Mouse (Mus musculus) left cerebral cortex, postnatal 36 days (tissue): ENCODE data around the gene Olfr1360. TPM values are rescaled to one million over a fixed set of nuclear protein-coding genes. Genes with fewer than 3 reads are reported as not detected.
A peak's percentile ranks its signal among the peaks of the same experiment; 100 is the strongest.

Experiments used
- DNase-seq, 2 experiments: peaks; one replicate each; pipeline ENCODE4 v3.0.0; 2021 to 2022; ENCODE audit warnings: low spot score in 2 of 2, mixed read lengths in 1 of 2
- intact Hi-C: fragments of 180-260 bp; cut with DNase I; formaldehyde crosslinking; loops from one replicate; pipeline ENCODE4 v1.15.1; 2025
- microRNA-seq: library from miRNA; unstranded; fragments of <30 nt; microRNA quantifications from one replicate; pipeline ENCODE4 v1.2.0, GENCODE M21; 2022
- total RNA-seq, 2 experiments: library from RNA; stranded (reverse); gene quantifications; 2 replicates each; pipeline ENCODE4 v1.2.3; 2021

The Olfr1360 gene
- total RNA-seq, 2 experiments from 2014 or later, result not detected

DNA sequence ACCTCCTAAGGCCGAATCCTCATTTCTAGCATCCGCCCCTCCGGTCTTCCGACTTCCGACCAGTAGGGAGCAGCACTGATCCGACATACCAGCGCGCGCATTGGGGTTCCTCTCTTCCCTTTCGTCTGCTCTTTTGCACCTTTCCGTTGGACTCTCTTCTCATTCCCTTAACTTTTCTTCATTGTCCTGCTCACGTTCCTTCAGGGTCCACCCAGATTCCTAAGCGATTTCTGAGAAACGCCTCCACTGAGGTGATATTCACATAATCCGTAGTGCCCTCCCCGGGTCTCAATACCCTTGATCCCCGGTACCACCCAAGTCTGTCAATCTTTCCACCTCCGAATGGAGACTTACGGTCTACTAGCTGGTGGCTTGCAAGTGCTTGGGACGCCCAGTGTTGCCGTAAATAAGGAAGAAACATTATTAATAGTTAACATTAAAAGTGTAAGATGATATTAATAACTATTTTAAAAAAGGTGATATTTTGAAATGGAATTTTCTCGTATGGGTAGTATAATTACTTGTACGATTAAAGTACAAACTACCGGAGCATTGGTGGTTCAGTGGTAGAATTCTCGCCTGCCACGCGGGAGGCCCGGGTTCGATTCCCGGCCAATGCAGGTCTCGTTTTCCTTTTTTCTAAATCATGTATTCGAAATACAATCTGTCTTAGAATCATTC lies 33.0 kb upstream of the Olfr1360 start:
- peak; percentile 86 to 88 for DNase-seq
- intact Hi-C loops, result loop anchor here (2.0 to 10.0 kb wide), 4 partner anchors 317 to 1825 kb away; partner anchors contain the start of genes Hist1h2af, Hist1h3g and Hist1h4h

DNA sequence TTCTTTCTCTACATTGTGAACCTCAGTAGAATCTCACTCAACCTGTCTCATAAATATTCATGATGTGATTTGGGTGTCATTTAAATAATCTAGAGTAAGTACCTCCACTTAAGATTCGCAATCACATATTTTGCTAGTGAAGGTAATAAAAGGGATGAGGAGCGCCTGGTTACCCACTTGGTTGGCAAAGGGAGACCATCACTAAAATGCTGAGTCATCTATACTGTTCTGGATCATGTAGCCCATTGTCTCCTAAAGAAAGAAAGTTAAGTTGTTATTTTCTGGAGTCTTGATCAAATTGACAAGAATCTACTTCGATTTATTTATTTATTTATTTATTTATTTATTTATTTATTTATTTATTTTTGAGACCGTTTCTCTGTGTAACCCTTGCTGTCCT lies 29.5 kb upstream of the Olfr1360 start:
- intact Hi-C loops, result no loop called here
- no peak for DNase-seq

DNA sequence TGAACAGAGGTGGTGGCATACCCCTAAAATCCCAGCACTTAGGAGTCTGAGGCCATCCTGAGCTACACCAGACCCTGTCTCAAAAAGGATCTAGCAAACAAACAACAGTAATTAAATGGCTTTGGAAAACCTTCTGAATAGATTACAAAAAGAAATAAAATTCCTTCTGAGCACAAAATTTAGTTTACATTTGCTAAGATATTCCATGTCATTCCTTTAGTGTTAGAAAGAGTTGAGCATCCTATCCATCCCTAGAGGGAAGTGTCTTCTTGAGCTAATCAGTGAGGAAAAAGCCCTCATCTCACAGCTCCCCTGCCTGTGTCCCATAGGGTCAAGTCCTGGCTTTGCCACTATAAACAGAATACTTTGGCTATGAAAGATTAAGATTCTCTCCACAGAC lies 20.6 kb upstream of the Olfr1360 start, which contains the start of gene Olfr1359:
Gene Olfr1359 (plus strand): TSS at position 301 of the 400 bp plus-strand sequence.
- no peak for DNase-seq
- intact Hi-C loops, result no loop called here

DNA sequence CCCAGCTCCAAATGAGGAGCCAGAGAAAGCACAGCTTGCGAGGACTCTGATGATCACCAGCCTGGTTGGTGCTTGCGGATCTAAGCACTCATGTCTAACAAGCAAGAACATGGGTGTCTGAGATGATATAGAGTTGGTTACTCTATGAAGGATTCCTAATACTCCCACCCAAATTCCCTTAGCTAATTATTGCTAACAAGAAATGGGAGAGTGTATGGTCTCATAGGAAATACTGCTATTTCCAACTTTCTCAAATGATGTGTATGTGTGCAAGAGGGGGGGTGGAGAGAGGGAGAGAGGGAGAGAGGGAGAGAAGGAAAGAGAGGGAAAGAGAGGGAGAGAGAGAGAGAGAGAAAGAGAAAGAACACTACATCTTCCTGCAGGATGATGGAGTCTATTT lies 13.9 kb downstream of the Olfr1360 start, which contains the start of gene Olfr1361:
Gene Olfr1361 (minus strand): TSS at position 101 of the 400 bp plus-strand sequence.
- intact Hi-C loops, result no loop called here
- DNase-seq, result no peak

DNA sequence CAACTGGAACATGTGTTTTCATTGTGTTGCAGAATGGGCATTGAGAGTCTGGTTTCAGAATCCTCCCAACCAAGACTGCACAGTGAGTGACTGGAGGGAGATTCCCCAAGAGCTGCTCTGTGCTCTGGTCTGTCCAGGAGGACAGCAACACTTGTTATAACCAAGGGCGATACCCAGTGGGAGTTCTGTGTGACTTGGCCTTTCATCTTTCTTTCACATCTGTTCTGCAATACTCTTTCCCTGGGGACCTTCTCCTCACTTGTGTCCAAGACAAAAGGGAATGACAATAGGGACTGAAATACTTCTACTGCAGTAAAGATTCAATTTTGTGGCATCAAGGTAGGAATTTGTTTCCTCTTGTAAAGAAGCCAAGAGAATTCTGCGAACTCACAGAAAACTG lies 34.8 kb downstream of the Olfr1360 start, which contains the start of gene Olfr11:
Gene Olfr11 (minus strand): TSS at position 101 of the 400 bp plus-strand sequence.
- intact Hi-C loops, result no loop called here
- no peak for DNase-seq

Small RNA genes within 50 kb of the gene (microRNA-seq; reads per million reads assigned to microRNA genes)
- gene Gm44357, result not detected
- gene Gm44367, result not detected

Other genes starting within 250 kb of the Olfr1360 start
- 1 to 10 TPM; 1.3 to 1.9 TPM for gene Pgbd1, start 236.3 kb downstream of the Olfr1360 start, total RNA-seq
- 10 to 100 TPM; 43.8 to 58.5 TPM for gene Zscan26, start 223.7 kb downstream of the Olfr1360 start, total RNA-seq
- 1 to 10 TPM; 1.4 to 1.7 TPM for gene Nkapl, start 208.9 kb downstream of the Olfr1360 start, total RNA-seq
- gene Zkscan4, start 198.5 kb downstream of the Olfr1360 start, total RNA-seq, result 1 to 10 TPM; 7.5 to 7.6 TPM
- gene Gm10065, start 198.0 kb downstream of the Olfr1360 start, total RNA-seq, result not detected
- 10 to 100 TPM; 20.5 to 25.5 TPM for gene AK157302, start 182.2 kb downstream of the Olfr1360 start, total RNA-seq
- gene Gm11273, start 176.0 kb downstream of the Olfr1360 start, total RNA-seq, result 10 to 100 TPM; 56.4 to 67.0 TPM
- gene Zkscan8, start 146.3 kb downstream of the Olfr1360 start, total RNA-seq, result 10 to 100 TPM; 15.9 to 18.1 TPM
- not detected for gene Olfr1366, start 134.6 kb downstream of the Olfr1360 start, total RNA-seq
- not detected for gene Olfr1535, start 117.5 kb downstream of the Olfr1360 start, total RNA-seq
- gene Olfr1364, start 95.6 kb downstream of the Olfr1360 start, total RNA-seq, result not detected
- gene Olfr1362, start 63.4 kb downstream of the Olfr1360 start, total RNA-seq, result not detected
- gene Olfr11, start 34.9 kb downstream of the Olfr1360 start, total RNA-seq, result not detected
- not detected for gene Olfr1361, start 14.0 kb downstream of the Olfr1360 start, total RNA-seq
- not detected for gene Olfr1359, start 20.7 kb upstream of the Olfr1360 start, total RNA-seq
- 10 to 100 TPM; 25.8 to 35.2 TPM for gene Hist1h2bl, start 38.7 kb upstream of the Olfr1360 start, total RNA-seq
- gene Hist1h2ai, start 39.0 kb upstream of the Olfr1360 start, total RNA-seq, result 10 to 100 TPM; 26.5 to 66.3 TPM
- 10 to 100 TPM; 73.2 to 76.4 TPM for gene Hist1h3h, start 40.3 kb upstream of the Olfr1360 start, total RNA-seq
- 1 to 10 TPM; 4.0 to 5.5 TPM for gene Hist1h2bm, start 44.6 kb upstream of the Olfr1360 start, total RNA-seq
- 10 to 100 TPM; 16.7 to 20.3 TPM for gene Hist1h4j, start 57.7 kb upstream of the Olfr1360 start, total RNA-seq
- gene Hist1h4k, start 73.1 kb upstream of the Olfr1360 start, total RNA-seq, result 100 to 1,000 TPM; 409 to 465 TPM
- 10 to 100 TPM; 14.8 to 15.0 TPM for gene Hist1h2ak, start 76.4 kb upstream of the Olfr1360 start, total RNA-seq
- 10 to 100 TPM in 1 of 2 experiments, 1 to 10 TPM in 1; 8.2 to 10.1 TPM for gene Hist1h2bn, start 76.7 kb upstream of the Olfr1360 start, total RNA-seq
- gene Hist1h1b, start 103.2 kb upstream of the Olfr1360 start, total RNA-seq, result 10 to 100 TPM in 1 of 2 experiments, 1 to 10 TPM in 1; 8.2 to 10.1 TPM
- 10 to 100 TPM; 55.4 to 73.3 TPM for gene Hist1h3i, start 106.0 kb upstream of the Olfr1360 start, total RNA-seq
- gene Hist1h2an, start 109.8 kb upstream of the Olfr1360 start, total RNA-seq, result not detected
- gene Hist1h2bp, start 110.1 kb upstream of the Olfr1360 start, total RNA-seq, result 1 to 10 TPM; 8.0 to 8.4 TPM
- gene Hist1h2bq, start 132.8 kb upstream of the Olfr1360 start, total RNA-seq, result 10 to 100 TPM; 36.0 to 39.3 TPM
- gene Hist1h2ao, start 133.1 kb upstream of the Olfr1360 start, total RNA-seq, result 10 to 100 TPM; 12.4 to 22.5 TPM
- 100 to 1,000 TPM; 258 to 294 TPM for gene Hist1h4m, start 134.3 kb upstream of the Olfr1360 start, total RNA-seq
- gene Hist1h4n, start 154.8 kb upstream of the Olfr1360 start, total RNA-seq, result 10 to 100 TPM; 21.3 to 23.4 TPM
- gene Hist1h2ap, start 156.1 kb upstream of the Olfr1360 start, total RNA-seq, result 10 to 100 TPM; 20.2 to 20.7 TPM
- gene Hist1h2br, start 156.3 kb upstream of the Olfr1360 start, total RNA-seq, result 10 to 100 TPM; 35.5 to 38.8 TPM